Mouse (Mus musculus) kidney, postnatal 0 days (tissue): Measurements from ENCODE around the gene Tmprss6. TPM values are rescaled to one million over a fixed set of nuclear protein-coding genes. Genes with fewer than 3 reads are reported as not detected.

Experiments
- ATAC-seq: fragments of 200-750 bp; cut with Nextera tagmentation; replicated peaks from 2 replicates; pipeline ENCODE4 v1.8.0; 2017; ENCODE audit warnings: low read depth, moderate number of reproducible peaks, moderate TSS enrichment, moderate library complexity; ENCODE audit not compliant: low FRiP score
- DNase-seq: peaks from one replicate; pipeline ENCODE4 v3.0.0-alpha.2; 2016; ENCODE audit warnings: low spot score
- H3K27ac ChIP-seq: fragments of 300-500 bp; sonication (generic); 2 replicates; pipeline ENCODE4 v1.5.1; 2014; ENCODE audit warnings: mild to moderate bottlenecking
- H3K27me3 ChIP-seq: fragments of 300-500 bp; sonication (generic); 2 replicates; pipeline ENCODE4 v1.6.1; 2014; ENCODE audit warnings: low read length, mixed read lengths; ENCODE audit not compliant: insufficient read depth
- H3K36me3 ChIP-seq: fragments of 300-500 bp; sonication (generic); 2 replicates; pipeline ENCODE4 v1.6.1; 2014; ENCODE audit warnings: low read length, mixed read lengths; ENCODE audit not compliant: insufficient read depth
- H3K4me1 ChIP-seq: fragments of 300-500 bp; sonication (generic); replicated peaks from 2 replicates; pipeline ENCODE4 v1.6.1; 2014; ENCODE audit warnings: antibody characterized with exemption, low read length, mixed read lengths; ENCODE audit not compliant: insufficient read depth
- H3K4me2 ChIP-seq: fragments of 300-500 bp; sonication (generic); 2 replicates; pipeline ENCODE4 v1.6.1; 2014; ENCODE audit warnings: mild to moderate bottlenecking, low read length, moderate library complexity, mixed read lengths
- H3K4me3 ChIP-seq: fragments of 300-500 bp; sonication (generic); replicated peaks from 2 replicates; pipeline ENCODE4 v1.5.1; 2014; ENCODE audit warnings: low read depth, low read length
- H3K9ac ChIP-seq: fragments of 300-500 bp; sonication (generic); 2 replicates; pipeline ENCODE4 v1.6.1; 2014; ENCODE audit warnings: low read depth, low read length
- H3K9me3 ChIP-seq: fragments of 300-500 bp; sonication (generic); replicated peaks from 2 replicates; pipeline ENCODE4 v1.6.1; 2016; ENCODE audit warnings: low read length, inconsistent platforms, mixed read lengths
- CTCF ChIP-seq: IDR thresholded peaks from 2 replicates; pipeline ENCODE4 v1.5.1; 2016; ENCODE audit warnings: antibody characterized with exemption, low read depth, mild to moderate bottlenecking, moderate library complexity
- WGBS: fragments of 180-500 bp; shearing (Covaris S2); extraction: QIAGEN DNeasy Blood & Tissue Kit; methylation state at CpG from one replicate; pipeline ENCODE4 v1.1.7; 2014; 5-methylcytosine and 5-hydroxymethylcytosine counted together
- polyA plus RNA-seq: library from polyadenylated mRNA; unstranded; fragments of >200 nt; fragmentation: Nextera tagmentation; extraction: Ambion mirVana; gene quantifications from 2 replicates; pipeline ENCODE4 v1.2.1, GENCODE M21; 2015

Tmprss6 gene
- polyA plus RNA-seq, 1 experiment from 2014 or later = 0.24 TPM

- Histone ChIP-seq H3K4me2 (peak overlapping the region; percentile 37; the same call in 1 of the 2 replicates), H3K27ac (no peak overlapping the region), H3K36me3 (no peaks in the 10 kb centered on the region), H3K4me3 (no peak overlapping the region), H3K27me3 (no peaks in the 10 kb centered on the region), H3K4me1 (no peaks in the 10 kb centered on the region; the same call in 1 of the 2 replicates), H3K9me3 (no peaks in the 10 kb centered on the region), H3K9ac (0 out of 2 replicates have a peak overlapping the region, but pooled peaks have one; percentile 27)
- 0 out of 2 replicates have a peak, but pooled peaks have one; percentile 33 for ATAC-seq
- TF ChIP-seq CTCF = peak; percentile 88
- WGBS = 18% methylated on average over 16 of the region's 16 CpGs
- DNase-seq = peak; percentile 85
Measured at GRCm38 (mm10) chr15:78422046-78422956, 46.1 kb downstream of the Tmprss6 start.

- Histone ChIP-seq H3K36me3 (no peaks in the 10 kb centered on the region), H3K4me3 (no peak overlapping the region), H3K4me1 (peaks cover 10% of the 10 kb centered on the region), H3K27ac (no peak overlapping the region), H3K9me3 (no peaks in the 10 kb centered on the region), H3K9ac (no peak overlapping the region), H3K27me3 (no peaks in the 10 kb centered on the region), H3K4me2 (no peak overlapping the region)
- ATAC-seq (no peak), DNase-seq (no peak)
- 80% methylated on average over 13 of the region's 13 CpGs for WGBS
- no peak for TF ChIP-seq CTCF
Measured at GRCm38 (mm10) chr15:78420395-78420794, 48.0 kb downstream of the Tmprss6 start.

DNA sequence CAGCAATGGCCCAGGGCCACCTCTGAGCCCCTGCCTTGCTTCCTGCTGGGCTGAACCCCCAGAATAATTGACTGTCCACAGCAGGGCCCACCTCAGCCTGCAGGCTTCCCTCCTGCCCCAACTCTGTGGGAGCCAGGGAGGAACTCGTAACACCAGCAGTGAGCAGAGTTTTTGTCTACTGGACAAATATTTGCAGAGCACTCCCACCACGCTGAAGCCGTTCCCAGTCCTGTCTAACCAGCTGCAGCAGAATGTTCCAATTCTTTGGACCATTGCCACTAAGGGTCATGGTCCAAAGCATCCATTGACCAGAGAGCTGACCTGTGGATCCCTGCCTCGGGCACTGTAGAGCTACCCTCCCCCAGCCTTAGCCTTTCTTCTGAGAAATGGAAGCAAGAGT is 51.5 kb downstream of the Tmprss6 start:
- H3K27me3 ChIP-seq = no peaks in the 10 kb centered on the region; the same call in 1 of the 2 replicates
- no peaks in the 10 kb centered on the region for H3K9me3 ChIP-seq
- no peaks in the 10 kb centered on the region for H3K36me3 ChIP-seq
- peaks cover 10% of the 10 kb centered on the region for H3K4me1 ChIP-seq
- H3K4me3 ChIP-seq = no peak overlapping the region
- DNase-seq (peak; percentile 87), ATAC-seq (peak; percentile 92)
- no peak overlapping the region for H3K9ac ChIP-seq
- peak overlapping the region; percentile 77; the same call in 1 of the 2 replicates for H3K27ac ChIP-seq
- WGBS = 14% methylated on average over 4 of the region's 4 CpGs
- H3K4me2 ChIP-seq = no peak overlapping the region
- no peak for TF ChIP-seq CTCF

- no peak for ATAC-seq
- no peak for DNase-seq
- Histone ChIP-seq H3K27ac (no peak overlapping the region), H3K4me3 (no peak overlapping the region), H3K9me3 (no peaks in the 10 kb centered on the region), H3K36me3 (no peaks in the 10 kb centered on the region), H3K9ac (no peak overlapping the region), H3K27me3 (no peaks in the 10 kb centered on the region; the same call in 1 of the 2 replicates), H3K4me2 (no peak overlapping the region), H3K4me1 (peaks cover 14% of the 10 kb centered on the region)
- WGBS = 85% methylated on average over 8 of the region's 8 CpGs
- TF ChIP-seq CTCF = no peak
Measured at GRCm38 (mm10) chr15:78414157-78414556, 54.3 kb downstream of the Tmprss6 start.

- Histone ChIP-seq H3K4me2 (no peak overlapping the region), H3K36me3 (no peaks in the 10 kb centered on the region), H3K27ac (no peak overlapping the region), H3K4me1 (peaks cover 14% of the 10 kb centered on the region), H3K9me3 (no peaks in the 10 kb centered on the region), H3K27me3 (no peaks in the 10 kb centered on the region; the same call in 1 of the 2 replicates), H3K9ac (no peak overlapping the region), H3K4me3 (no peak overlapping the region)
- no peak for DNase-seq
- no peak for TF ChIP-seq CTCF
- 28% methylated on average over 1 of the region's 1 CpGs for WGBS
- ATAC-seq = no peak
Measured at GRCm38 (mm10) chr15:78413719-78414117, 54.7 kb downstream of the Tmprss6 start.

DNA sequence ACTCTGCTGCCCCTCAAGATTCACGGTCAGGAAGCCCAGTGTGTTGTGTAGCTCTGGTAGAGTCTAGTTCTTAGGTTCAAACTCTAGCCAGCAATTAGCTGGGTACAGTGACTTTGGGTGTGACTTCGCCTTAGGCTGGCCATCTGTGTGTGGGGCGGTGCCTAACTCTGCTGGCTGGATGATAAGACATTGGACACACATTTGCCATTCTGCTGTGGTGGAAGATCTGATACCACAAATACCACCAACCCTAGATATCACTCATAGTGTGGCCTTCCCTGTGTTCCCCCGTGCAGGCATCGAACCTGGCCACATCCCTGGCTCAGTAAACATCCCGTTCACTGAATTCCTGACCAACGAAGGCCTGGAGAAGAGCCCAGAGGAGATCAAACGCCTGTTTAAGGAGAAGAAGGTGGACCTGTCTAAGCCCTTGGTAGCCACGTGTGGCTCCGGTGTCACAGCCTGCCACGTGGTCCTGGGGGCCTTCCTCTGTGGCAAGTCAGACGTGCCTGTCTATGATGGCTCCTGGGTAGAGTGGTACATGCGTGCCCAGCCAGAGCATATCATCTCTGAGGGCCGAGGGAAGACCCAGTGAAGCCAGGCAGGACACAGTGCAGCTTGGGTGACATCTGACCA is 55.2 kb downstream of the Tmprss6 start:
- Histone ChIP-seq H3K4me2 (no peak overlapping the region), H3K27me3 (no peaks in the 10 kb centered on the region; the same call in 1 of the 2 replicates), H3K9ac (no peak overlapping the region), H3K4me3 (no peak overlapping the region), H3K36me3 (no peaks in the 10 kb centered on the region), H3K9me3 (no peaks in the 10 kb centered on the region), H3K4me1 (peaks cover 14% of the 10 kb centered on the region), H3K27ac (no peak overlapping the region)
- 92% methylated on average over 14 of the region's 14 CpGs for WGBS
- no peak for TF ChIP-seq CTCF
- ATAC-seq (no peak), DNase-seq (no peak)
